Mouse (Mus musculus): Measurements from ENCODE around the gene Ankrd22.

DNA sequence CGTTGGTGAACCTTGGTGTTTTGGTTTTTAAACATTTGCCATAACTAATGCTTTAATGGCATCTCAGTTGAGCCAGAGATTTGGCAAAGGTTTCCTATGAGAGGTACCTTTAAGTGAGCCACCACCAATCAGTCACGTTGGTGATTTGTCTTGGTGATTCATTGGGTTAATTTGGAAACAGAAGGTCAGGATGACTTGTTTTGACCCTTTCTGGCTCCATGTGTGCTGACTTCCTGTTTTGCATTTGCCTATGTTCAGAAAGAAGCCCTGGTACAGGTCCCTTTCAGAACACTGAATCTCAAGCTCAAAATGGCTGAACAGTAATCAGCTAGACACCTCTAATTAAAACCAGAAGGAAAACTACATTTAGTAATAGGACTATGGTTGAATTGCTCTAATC, 33.6 kb upstream of the Ankrd22 start:
- TF ChIP-seq POLR2A (IDR thresholded peaks at IDR 0.05; ENCODE audit: insufficient read depth, low read depth, low read length) (no peak), CTCF (IDR thresholded peaks at IDR 0.05) (no peak), EP300 (IDR thresholded peaks at IDR 0.05; ENCODE audit: insufficient read depth, low read depth, low read length) (no peak)
